Mouse (Mus musculus) brain, embryonic 18.5 days (tissue): Measurements from ENCODE around the gene Thap4.
"Not testable (repeated sequence)": the region's sequence is repeated elsewhere in the genome, so short reads cannot be mapped to it uniquely, and the experiment has no call there.

ENCODE experiments used
- DNase-seq: peaks from one replicate; pipeline ENCODE4 v3.0.0-alpha.2; 2012; ENCODE audit warnings: low read depth, low spot score

Thap4 gene

DNA sequence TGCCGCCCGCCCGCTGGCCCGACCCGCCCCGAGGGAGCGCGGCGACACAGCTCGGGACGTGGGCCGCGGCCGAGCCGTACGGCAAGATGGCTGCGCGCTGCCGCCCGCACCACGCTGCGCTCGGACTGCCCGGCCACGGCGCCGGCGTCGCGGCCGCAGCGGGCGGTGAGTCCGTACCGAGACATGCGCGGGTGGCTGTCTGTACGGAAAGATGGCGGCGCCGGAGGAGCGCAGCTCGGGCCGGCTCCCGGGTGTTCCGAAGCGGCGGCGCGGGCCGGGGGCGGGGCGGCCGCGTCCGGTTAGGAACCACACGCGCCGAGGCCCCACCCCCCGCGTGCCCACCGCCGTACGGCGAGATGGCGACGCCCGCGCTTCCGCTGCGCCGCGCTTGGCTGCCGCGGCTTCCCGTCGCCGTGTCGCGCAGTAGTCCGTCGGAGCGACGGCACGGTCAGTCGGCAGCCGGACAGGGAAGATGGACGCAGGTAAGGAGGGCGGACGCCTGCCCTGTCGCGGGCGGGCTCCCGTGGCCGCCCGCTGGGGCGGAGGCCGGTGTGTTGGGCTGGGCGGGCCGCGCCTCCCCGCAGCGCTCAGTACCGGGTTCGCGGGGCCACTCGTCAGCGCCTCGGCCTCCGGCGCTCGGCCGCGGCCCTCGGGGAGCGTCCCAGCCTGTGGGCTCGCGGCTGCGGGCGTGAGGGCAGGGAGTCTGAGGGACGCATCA is at the start of gene Thap4:
Gene Thap4, minus strand, starts transcription at position 292 of the 718 bp plus-strand sequence.
- DNase-seq: peak; percentile 90

- DNase-seq: peak; percentile 91
Measured at GRCm38 (mm10) chr1:93803556-93804507, 49.2 kb upstream of the Thap4 start, which contains the start of gene Ing5. Ing5 (plus strand) TSS chr1:93803965.

- no peak for DNase-seq
Measured at GRCm38 (mm10) chr1:93802771-93803170, 48.1 kb upstream of the Thap4 start.

DNA sequence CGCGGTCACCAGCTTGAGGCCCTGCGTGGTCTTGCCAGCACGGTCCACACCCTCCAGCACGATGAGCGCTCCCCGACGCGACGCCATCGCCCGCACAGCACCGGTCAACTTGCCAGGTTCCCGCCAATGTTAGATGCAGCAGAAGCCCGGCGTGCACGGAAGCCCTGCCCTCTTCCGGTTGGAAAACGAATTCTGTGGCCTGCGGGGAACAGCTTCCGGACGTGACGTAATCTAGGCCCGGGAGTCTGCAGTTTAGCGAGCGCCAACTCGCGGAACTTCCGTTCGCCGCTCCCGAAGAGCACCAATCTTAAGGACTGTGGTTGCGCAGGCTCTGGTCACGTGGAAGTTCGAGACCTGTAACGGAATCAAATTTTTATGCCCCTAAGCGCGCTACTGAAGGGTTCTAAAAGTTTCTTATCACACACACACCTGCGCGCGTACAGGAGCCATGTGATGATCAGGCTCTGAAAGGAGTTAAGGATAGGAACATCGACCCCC is 47.1 kb upstream of the Thap4 start, which contains the start of gene Dtymk:
Gene Dtymk, minus strand, starts transcription at position 194 of the 498 bp plus-strand sequence.
- DNase-seq: peak; percentile 91

GRCm38 (mm10) chr1:93800670-93801503 is 46.2 kb upstream of the Thap4 start:
- DNase-seq: no peak

- no peak for DNase-seq
Measured at GRCm38 (mm10) chr1:93795886-93796285, 41.2 kb upstream of the Thap4 start.

GRCm38 (mm10) chr1:93794526-93794925 is 39.9 kb upstream of the Thap4 start:
- DNase-seq: no peak

- no peak for DNase-seq
Measured at GRCm38 (mm10) chr1:93786912-93787311, 32.2 kb upstream of the Thap4 start.

DNA sequence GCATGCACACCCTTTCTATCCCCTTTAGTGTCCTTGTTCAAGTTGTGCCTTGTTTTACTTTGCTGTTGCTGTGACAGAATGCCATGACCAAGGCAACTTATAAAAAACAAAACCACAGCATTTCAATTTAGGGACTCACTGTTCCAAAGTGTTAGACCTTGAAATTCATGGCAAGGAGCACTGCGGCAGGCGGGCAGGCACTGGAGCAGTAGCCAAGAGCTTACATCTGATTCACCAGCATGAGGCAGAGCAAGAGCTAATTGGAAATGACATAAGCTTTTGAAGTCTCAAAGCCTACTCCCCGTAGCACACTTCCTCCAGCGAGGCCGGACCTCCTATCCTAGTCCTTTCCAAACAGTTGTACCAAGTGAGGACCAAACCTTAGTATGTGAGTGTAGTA is 22.0 kb upstream of the Thap4 start:
- DNase-seq: no peak

DNA sequence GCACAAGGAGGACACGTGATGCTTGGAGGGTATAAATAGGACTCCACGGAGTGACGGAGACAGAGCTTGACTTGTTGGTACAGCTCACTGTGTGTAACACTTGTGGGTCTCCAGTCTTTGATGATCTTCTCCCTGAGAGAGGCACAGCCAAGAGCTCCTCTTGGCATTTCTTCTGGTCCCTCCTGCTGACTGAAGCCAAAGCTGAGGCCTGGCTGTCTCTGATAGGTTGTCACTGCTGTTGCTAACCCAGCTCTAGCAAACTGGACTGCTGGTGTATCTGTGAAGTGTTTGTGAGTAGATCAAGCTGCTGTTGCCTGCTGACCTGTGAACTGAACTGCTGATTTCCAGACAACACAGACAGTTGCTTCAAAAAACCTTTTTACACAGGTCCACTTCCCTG is 15.2 kb upstream of the Thap4 start:
- DNase-seq: no peak

DNA sequence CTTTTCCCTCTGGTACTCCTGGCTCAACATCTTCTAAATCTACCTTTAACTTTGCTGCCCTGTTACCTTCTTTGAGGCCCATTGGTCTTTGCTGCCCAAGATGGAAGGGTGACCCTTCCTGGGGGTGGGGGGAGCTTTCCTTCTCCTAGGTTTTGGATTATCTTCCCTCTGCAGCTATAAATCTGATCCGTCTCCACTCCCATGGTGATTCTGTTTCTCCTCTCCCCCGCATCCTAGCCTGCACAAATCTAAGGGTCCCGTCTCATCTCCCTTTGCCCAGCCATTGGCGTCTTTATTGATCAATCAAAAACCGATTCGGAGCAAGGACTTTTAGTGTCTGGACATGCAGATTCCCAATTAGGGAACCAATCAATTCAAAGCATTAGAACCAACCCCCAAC is 12.9 kb upstream of the Thap4 start:
- no peak for DNase-seq

- DNase-seq: no peak
Measured at GRCm38 (mm10) chr1:93764871-93765591, 10.4 kb upstream of the Thap4 start.

GRCm38 (mm10) chr1:93763531-93763930 is 8.9 kb upstream of the Thap4 start:
- not testable (repeated sequence) for DNase-seq

GRCm38 (mm10) chr1:93760076-93760475 is 5.4 kb upstream of the Thap4 start:
- DNase-seq: no peak

GRCm38 (mm10) chr1:93756154-93756553 is 1.5 kb upstream of the Thap4 start:
- DNase-seq: no peak

DNA sequence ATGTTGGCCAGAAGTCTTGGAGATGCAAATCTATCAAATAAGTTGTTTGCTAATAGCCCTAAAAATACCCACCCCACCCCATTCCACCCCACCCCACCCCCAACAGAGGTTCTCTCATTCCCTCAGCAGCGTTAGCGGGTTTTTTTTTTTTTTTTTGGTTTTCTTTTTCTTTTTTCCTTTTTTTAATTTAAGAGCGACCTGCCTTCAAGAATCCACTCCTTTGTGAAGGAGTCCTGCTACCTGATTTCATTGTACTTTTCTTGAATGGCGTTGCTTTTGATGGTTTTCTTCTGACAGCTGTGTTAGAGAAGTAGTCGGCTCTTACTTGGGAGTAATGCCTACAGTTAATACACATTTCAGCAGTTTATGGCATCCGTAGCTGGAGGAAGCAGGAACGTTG is 954 bp upstream of the Thap4 start:
- no peak for DNase-seq

GRCm38 (mm10) chr1:93755291-93755610 is 587 bp upstream of the Thap4 start:
- no peak for DNase-seq

GRCm38 (mm10) chr1:93753911-93754572 is 622 bp downstream of the Thap4 start:
- no peak for DNase-seq

DNA sequence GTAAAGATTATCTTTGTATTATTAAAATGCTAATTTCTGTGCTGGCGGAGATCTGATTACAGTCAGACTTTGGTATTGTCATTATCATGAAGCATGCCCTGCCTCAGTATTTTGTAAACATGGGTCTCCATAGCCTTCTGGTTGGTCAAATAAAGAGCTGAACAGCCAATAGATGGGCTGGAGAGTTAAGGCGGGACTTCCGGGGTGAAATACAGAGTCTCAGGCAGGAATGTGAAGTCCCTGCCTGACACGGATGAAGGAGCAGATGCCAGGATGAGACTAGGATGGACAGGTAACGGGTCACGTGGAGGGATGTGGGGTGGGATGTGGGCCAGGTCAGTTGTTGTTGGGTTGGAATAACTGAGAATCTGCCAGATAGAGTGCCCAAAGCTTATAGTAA is 3.4 kb downstream of the Thap4 start, which contains the start of gene Atg4b:
Gene Atg4b, plus strand, starts transcription at position 211 of the 400 bp plus-strand sequence.
- no peak for DNase-seq

DNA sequence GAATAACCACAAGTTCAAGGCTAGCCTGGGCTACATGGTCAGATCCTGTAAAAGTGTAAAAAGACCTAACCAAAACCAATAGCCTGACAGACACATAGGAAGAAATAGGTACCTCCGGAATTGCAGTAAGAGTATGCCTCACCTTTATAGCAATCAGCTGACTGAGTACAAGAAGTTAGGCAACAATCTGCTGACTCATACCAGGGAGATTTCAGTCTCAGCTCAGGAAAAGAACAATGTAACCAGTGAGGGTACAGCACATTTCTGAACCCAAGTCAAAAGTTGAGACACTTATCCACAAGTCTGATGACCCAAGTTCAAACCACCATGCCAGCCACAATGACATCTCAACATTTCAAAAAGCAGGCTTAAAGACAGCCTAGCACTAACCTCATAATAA is 6.1 kb downstream of the Thap4 start:
- DNase-seq: no peak
